Mouse (Mus musculus) ES-Bruce4 (cell line): ENCODE data around the gene Wdpcp. TPM values are rescaled to one million over a fixed set of nuclear protein-coding genes. Genes with fewer than 3 reads are reported as not detected.

Experiments used
- H3K27ac ChIP-seq: 2 replicates; pipeline ENCODE4 v1.5.1; 2012; ENCODE audit warnings: low read length, inconsistent platforms; ENCODE audit not compliant: insufficient read depth
- H3K27me3 ChIP-seq: 2 replicates; pipeline ENCODE4 v1.6.1; 2012; ENCODE audit warnings: mild to moderate bottlenecking, low read length, inconsistent platforms; ENCODE audit not compliant: control insufficient read depth, poor library complexity, insufficient read depth, severe bottlenecking
- H3K36me3 ChIP-seq: 2 replicates; pipeline ENCODE4 v1.6.1; 2012; ENCODE audit warnings: inconsistent platforms, mild to moderate bottlenecking, low read length, moderate library complexity; ENCODE audit not compliant: control insufficient read depth, poor library complexity, insufficient read depth, severe bottlenecking
- H3K4me1 ChIP-seq: one replicate; pipeline ENCODE4 v1.8.1; 2011; ENCODE audit warnings: low read length; ENCODE audit not compliant: control insufficient read depth, insufficient read depth
- H3K4me3 ChIP-seq: 2 replicates; pipeline ENCODE4 v1.5.1; 2011; ENCODE audit warnings: low read depth, mild to moderate bottlenecking, low read length
- H3K9ac ChIP-seq: 2 replicates; pipeline ENCODE4 v1.6.1; 2012; ENCODE audit warnings: low read depth, mild to moderate bottlenecking, inconsistent platforms; ENCODE audit not compliant: poor library complexity, severe bottlenecking
- H3K9me3 ChIP-seq: replicated peaks from 2 replicates; pipeline ENCODE4 v1.6.1; 2012; ENCODE audit warnings: mild to moderate bottlenecking, low read length, inconsistent platforms; ENCODE audit not compliant: control insufficient read depth, poor library complexity, insufficient read depth, severe bottlenecking
- CTCF ChIP-seq: IDR thresholded peaks from one replicate; pipeline ENCODE4 v1.8.1; 2011; ENCODE audit warnings: low read depth, low read length
- EP300 ChIP-seq: IDR thresholded peaks from 2 replicates; pipeline ENCODE4 v1.6.1; 2011; ENCODE audit warnings: low read depth, low read length; ENCODE audit not compliant: insufficient read depth
- POLR2A ChIP-seq: IDR thresholded peaks from one replicate; pipeline ENCODE4 v1.8.1; 2011; ENCODE audit warnings: low read length; ENCODE audit not compliant: insufficient read depth
- polyA plus RNA-seq: library from polyadenylated mRNA; stranded (reverse); fragments of >200 nt; gene quantifications from 2 replicates; pipeline ENCODE4 v1.2.4, GENCODE M21; 2011; ENCODE audit warnings: low read depth; ENCODE audit not compliant: missing spikeins, insufficient read depth, insufficient read length

The Wdpcp gene
- polyA plus RNA-seq, 1 experiment, result 1.7 TPM

- TF ChIP-seq EP300, result no peak
- no peak for TF ChIP-seq POLR2A
- TF ChIP-seq CTCF, result no peak
- Histone ChIP-seq H3K27me3 (peaks cover 1% of the 10 kb centered on the region; the same call in 1 of the 2 replicates), H3K9ac (no peak overlapping the region), H3K4me3 (no peak overlapping the region), H3K4me1 (no peaks in the 10 kb centered on the region), H3K27ac (no peak overlapping the region), H3K36me3 (no peaks in the 10 kb centered on the region), H3K9me3 (no peaks in the 10 kb centered on the region)
Measured at GRCm38 (mm10) chr11:21550222-21551173, 21.5 kb upstream of the Wdpcp start.

GRCm38 (mm10) chr11:21552049-21552448 is 20.0 kb upstream of the Wdpcp start:
- no peaks in the 10 kb centered on the region for H3K36me3 ChIP-seq
- H3K9me3 ChIP-seq, result no peaks in the 10 kb centered on the region
- TF ChIP-seq EP300 (no peak), POLR2A (no peak), CTCF (no peak)
- no peak overlapping the region for H3K9ac ChIP-seq
- no peaks in the 10 kb centered on the region for H3K4me1 ChIP-seq
- no peak overlapping the region for H3K27ac ChIP-seq
- H3K4me3 ChIP-seq, result no peak overlapping the region
- H3K27me3 ChIP-seq, result peaks cover 1% of the 10 kb centered on the region; the same call in 1 of the 2 replicates

GRCm38 (mm10) chr11:21559727-21560126 is 12.3 kb upstream of the Wdpcp start:
- Histone ChIP-seq H3K27ac (no peak overlapping the region), H3K4me3 (no peak overlapping the region), H3K27me3 (no peaks in the 10 kb centered on the region), H3K9ac (no peak overlapping the region), H3K36me3 (peaks cover 22% of the 10 kb centered on the region), H3K4me1 (no peaks in the 10 kb centered on the region), H3K9me3 (no peaks in the 10 kb centered on the region)
- no peak for TF ChIP-seq POLR2A
- TF ChIP-seq CTCF, result no peak
- TF ChIP-seq EP300, result no peak

DNA sequence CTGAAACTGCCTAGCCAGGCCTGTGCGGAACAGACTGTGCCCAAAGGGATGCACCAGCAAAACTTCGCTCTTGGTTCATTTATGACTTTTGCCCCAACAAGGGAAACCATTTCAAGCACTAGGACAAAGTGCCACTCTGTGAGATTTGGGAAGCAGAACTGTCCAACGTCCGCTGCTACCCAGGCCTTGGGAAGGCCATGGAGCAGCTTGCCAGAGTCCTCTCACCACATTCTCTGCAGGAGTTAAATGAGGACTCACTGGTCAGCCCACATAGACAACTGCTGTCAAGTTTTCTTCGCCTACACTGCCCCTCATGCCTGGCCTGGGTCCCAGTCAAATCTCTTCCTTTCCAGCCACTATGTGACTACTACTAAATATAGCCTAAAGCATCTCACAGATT is 10.7 kb upstream of the Wdpcp start:
- Histone ChIP-seq H3K9me3 (no peaks in the 10 kb centered on the region), H3K4me3 (no peak overlapping the region), H3K9ac (no peak overlapping the region), H3K27ac (no peak overlapping the region), H3K27me3 (no peaks in the 10 kb centered on the region), H3K36me3 (peaks cover 25% of the 10 kb centered on the region), H3K4me1 (no peaks in the 10 kb centered on the region)
- TF ChIP-seq POLR2A (no peak), CTCF (no peak), EP300 (no peak)

- H3K9ac ChIP-seq, result no peak overlapping the region
- H3K27me3 ChIP-seq, result no peaks in the 10 kb centered on the region
- no peak for TF ChIP-seq CTCF
- TF ChIP-seq EP300, result no peak
- no peak for TF ChIP-seq POLR2A
- no peak overlapping the region for H3K27ac ChIP-seq
- H3K9me3 ChIP-seq, result no peaks in the 10 kb centered on the region
- peaks cover 19% of the 10 kb centered on the region for H3K36me3 ChIP-seq
- H3K4me1 ChIP-seq, result no peaks in the 10 kb centered on the region
- no peak overlapping the region for H3K4me3 ChIP-seq
Measured at GRCm38 (mm10) chr11:21563617-21564325, 8.3 kb upstream of the Wdpcp start.
